Mouse (Mus musculus): ENCODE data around the gene Tnfrsf9. TPM values are rescaled to one million over a fixed set of nuclear protein-coding genes. Genes with fewer than 3 reads are reported as not detected.

Tnfrsf9 gene
- total RNA-seq, 2 experiments from 2014 or later: 0.12 to 0.46 TPM

DNA sequence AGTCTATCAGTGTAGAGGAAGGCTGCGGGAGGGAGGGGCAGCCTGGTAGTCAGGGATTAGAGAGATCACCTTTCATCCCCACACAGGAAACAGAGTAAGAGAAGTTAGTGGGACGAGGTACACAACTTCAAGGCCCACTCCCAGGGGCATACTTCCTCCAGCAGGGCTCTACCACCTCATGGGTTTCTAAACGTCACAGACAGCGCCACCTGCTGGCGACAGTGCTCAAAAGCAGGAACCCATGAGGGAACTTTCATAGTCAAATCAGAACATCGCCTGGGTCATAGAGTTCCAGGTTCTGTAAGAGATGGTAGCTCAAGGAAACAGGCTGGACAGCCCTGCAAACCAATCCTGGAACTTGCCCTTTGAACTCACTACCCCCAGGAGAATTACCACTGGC lies 75.8 kb downstream of the Tnfrsf9 start:
- no peak for DNase-seq

Other genes starting within 250 kb of the Tnfrsf9 start
- 10 to 100 TPM; 26.7 to 29.9 TPM for gene Errfi1, start 60.6 kb upstream of the Tnfrsf9 start, total RNA-seq (2021)
- gene Park7, start 125 bp upstream of the Tnfrsf9 start, total RNA-seq (2021): 100 to 1,000 TPM; 270 to 278 TPM
- gene Uts2, start 82.5 kb downstream of the Tnfrsf9 start, total RNA-seq (2021): not detected
- gene Per3, start 130.1 kb downstream of the Tnfrsf9 start, total RNA-seq (2021): 1 to 10 TPM; 3.3 to 3.6 TPM
- 10 to 100 TPM; 53.4 to 62.2 TPM for gene Vamp3, start 143.4 kb downstream of the Tnfrsf9 start, total RNA-seq (2021)
- not detected for gene Gm13090, start 175.0 kb downstream of the Tnfrsf9 start, total RNA-seq (2021)

All from heart, adult 18-20 months (tissue).